Mouse (Mus musculus): ENCODE measurements at regions not wholly inside any gene's neighbourhood (a gene's known extent, or its start where the extent isn't known, plus 50 kb on each side); places are given as distances from the start of the nearest gene placed in this dataset.

- DNase-seq (ENCODE audit: low spot score in 2 of 2): no peak
These were observed 66.2 kb upstream of the Glrp1 start for GRCm38 (mm10) chr1:88575917-88576669.

GRCm38 (mm10) chr1:88575291-88575690 is 65.4 kb upstream of the Glrp1 start:
- no peak for DNase-seq (ENCODE audit: low spot score in 2 of 2)

- no peak for DNase-seq (ENCODE audit: low spot score in 2 of 2)
These were observed 62.3 kb upstream of the Glrp1 start for GRCm38 (mm10) chr1:88572161-88572560.

- no peak for DNase-seq (ENCODE audit: low spot score in 2 of 2)
These were observed 58.7 kb upstream of the Glrp1 start for GRCm38 (mm10) chr1:88568447-88569053.

GRCm38 (mm10) chr1:88567198-88567597 is 57.3 kb upstream of the Glrp1 start:
- no peak for DNase-seq (ENCODE audit: low spot score in 2 of 2)

GRCm38 (mm10) chr1:88566426-88566825 is 56.6 kb upstream of the Glrp1 start:
- DNase-seq (ENCODE audit: low spot score in 2 of 2): no peak

- no peak for DNase-seq (ENCODE audit: low spot score in 2 of 2)
These were observed 55.0 kb upstream of the Glrp1 start for GRCm38 (mm10) chr1:88564825-88565224.

GRCm38 (mm10) chr1:88562361-88562760 is 52.5 kb upstream of the Glrp1 start:
- DNase-seq (ENCODE audit: low spot score in 2 of 2): peak; percentile 71 to 78

- DNase-seq (ENCODE audit: low spot score in 2 of 2): no peak
These were observed 50.9 kb upstream of the Glrp1 start for GRCm38 (mm10) chr1:88560771-88561170.

All from frontal cortex, postnatal 25 days (tissue).